Mouse (Mus musculus) midbrain, embryonic 13.5 days (tissue): Measurements from ENCODE around the gene Tectb. TPM values are rescaled to one million over a fixed set of nuclear protein-coding genes. Genes with fewer than 3 reads are reported as not detected.

Experiments
- ATAC-seq: fragments of 200-750 bp; cut with Nextera tagmentation; 2 replicates; pipeline ENCODE4 v1.8.0; 2017; ENCODE audit warnings: mild to moderate bottlenecking, moderate TSS enrichment, moderate library complexity
- H3K27ac ChIP-seq: fragments of 300-500 bp; sonication (generic); 2 replicates; pipeline ENCODE4 v1.5.1; 2015; ENCODE audit warnings: inconsistent platforms, mild to moderate bottlenecking, moderate library complexity
- H3K27me3 ChIP-seq: fragments of 300-500 bp; sonication (generic); 2 replicates; pipeline ENCODE4 v1.6.1; 2015; ENCODE audit warnings: mild to moderate bottlenecking, inconsistent platforms
- H3K36me3 ChIP-seq: fragments of 300-500 bp; sonication (generic); 2 replicates; pipeline ENCODE4 v1.6.1; 2015; ENCODE audit warnings: mild to moderate bottlenecking, inconsistent platforms
- H3K4me1 ChIP-seq: fragments of 300-500 bp; sonication (generic); replicated peaks from 2 replicates; pipeline ENCODE4 v1.6.1; 2015; ENCODE audit warnings: inconsistent platforms
- H3K4me2 ChIP-seq: fragments of 300-500 bp; sonication (generic); replicated peaks from 2 replicates; pipeline ENCODE4 v1.6.1; 2015; ENCODE audit warnings: moderate library complexity, mild to moderate bottlenecking, inconsistent platforms
- H3K4me3 ChIP-seq: fragments of 300-500 bp; sonication (generic); replicated peaks from 2 replicates; pipeline ENCODE4 v1.5.1; 2015; ENCODE audit warnings: mild to moderate bottlenecking, inconsistent platforms
- H3K9ac ChIP-seq: fragments of 300-500 bp; sonication (generic); replicated peaks from 2 replicates; pipeline ENCODE4 v1.6.1; 2015; ENCODE audit warnings: mild to moderate bottlenecking, inconsistent platforms
- H3K9me3 ChIP-seq: fragments of 300-500 bp; sonication (generic); 2 replicates; pipeline ENCODE4 v1.6.1; 2016; ENCODE audit warnings: mild to moderate bottlenecking, inconsistent platforms
- WGBS: fragments of 180-500 bp; shearing (Covaris S2); methylation state at CpG from one replicate; pipeline ENCODE4 v1.1.7; 2015; 5-methylcytosine and 5-hydroxymethylcytosine counted together
- polyA plus RNA-seq: library from polyadenylated mRNA; unstranded; fragments of >200 nt; fragmentation: Nextera tagmentation; extraction: Ambion mirVana; gene quantifications from 2 replicates; pipeline ENCODE4 v1.2.1, GENCODE M21; 2015

Gene Tectb
- polyA plus RNA-seq, 1 experiment from 2014 or later = 0.83 TPM

DNA sequence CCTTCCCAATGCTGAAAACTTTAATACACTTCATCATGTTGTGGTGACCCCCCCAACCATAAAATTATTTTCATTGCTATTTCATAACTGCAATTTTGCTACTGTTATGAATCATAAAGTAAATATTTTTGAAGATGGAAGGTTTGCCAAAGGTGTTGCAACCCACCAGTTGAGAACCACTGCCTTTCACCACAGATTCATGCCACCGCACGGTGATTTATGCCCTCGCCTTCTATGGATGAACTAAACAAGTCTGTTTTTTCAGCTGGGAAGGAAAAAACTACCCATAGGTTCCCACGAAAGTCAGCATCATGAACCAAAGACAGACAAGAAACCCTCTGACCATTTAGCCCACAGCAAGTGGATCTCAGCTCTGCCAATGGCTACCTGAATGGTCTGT, 36.3 kb downstream of the Tectb start:
- Histone ChIP-seq H3K27me3 (0 out of 2 replicates have a peak, but pooled peaks cover 4% of the 10 kb centered on the region), H3K27ac (no peak overlapping the region), H3K9me3 (no peaks in the 10 kb centered on the region), H3K36me3 (no peaks in the 10 kb centered on the region), H3K4me2 (no peak overlapping the region), H3K9ac (no peak overlapping the region), H3K4me1 (peaks cover 14% of the 10 kb centered on the region), H3K4me3 (no peak overlapping the region)
- 92% methylated on average over 4 of the region's 4 CpGs for WGBS
- ATAC-seq = no peak

DNA sequence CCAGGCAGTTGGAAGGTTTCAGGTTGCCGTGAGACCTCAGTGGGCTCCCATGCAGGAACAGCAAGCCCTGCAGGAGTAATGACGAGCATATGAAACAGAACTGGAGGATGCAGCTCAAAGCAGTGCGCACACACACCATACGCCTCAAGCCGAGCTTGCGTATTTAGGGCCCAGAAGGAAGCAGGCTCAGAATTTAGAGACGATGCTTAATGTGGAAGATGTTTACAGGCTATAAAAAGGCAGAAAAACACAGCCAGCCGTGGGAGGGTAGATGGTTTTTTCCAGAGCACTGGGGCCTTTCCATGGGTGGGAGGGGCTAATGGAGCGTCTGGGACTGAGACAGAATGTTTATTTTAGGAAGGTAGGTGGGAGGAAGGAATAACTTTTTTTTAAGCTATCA, 36.8 kb downstream of the Tectb start:
- Histone ChIP-seq H3K36me3 (no peaks in the 10 kb centered on the region), H3K9me3 (no peaks in the 10 kb centered on the region), H3K4me2 (no peak overlapping the region), H3K27me3 (0 out of 2 replicates have a peak, but pooled peaks cover 4% of the 10 kb centered on the region), H3K4me1 (peaks cover 14% of the 10 kb centered on the region), H3K9ac (no peak overlapping the region), H3K27ac (no peak overlapping the region), H3K4me3 (no peak overlapping the region)
- no peak for ATAC-seq
- WGBS = 86% methylated on average over 9 of the region's 9 CpGs

DNA sequence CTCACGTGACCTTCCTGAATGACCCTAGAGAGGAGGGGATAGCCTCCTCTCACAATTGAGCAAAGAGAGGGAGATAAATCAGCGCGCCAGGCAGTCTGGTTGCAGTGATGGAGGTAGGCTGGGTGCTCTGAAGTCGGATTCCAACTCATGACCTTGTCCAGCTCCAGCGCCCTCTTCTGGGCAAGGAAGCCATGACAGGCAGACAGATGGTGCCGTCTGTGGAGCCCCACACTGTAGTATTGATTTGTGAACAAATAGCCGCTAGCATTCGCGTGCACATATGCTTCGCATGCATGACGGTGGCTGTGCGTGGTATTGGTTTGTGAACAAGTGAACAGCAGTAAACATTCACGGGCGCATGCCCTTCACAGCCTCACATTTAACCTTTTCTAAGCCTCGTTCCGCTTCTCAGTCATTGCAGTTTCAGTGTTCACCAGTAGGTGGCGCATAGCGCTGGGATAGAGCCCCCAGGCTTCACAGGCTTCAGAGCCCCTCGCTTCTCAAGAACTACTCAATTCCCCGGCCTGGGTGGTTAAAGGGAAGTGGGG, 37.7 kb downstream of the Tectb start:
- peak overlapping the region; percentile 42 for H3K4me3 ChIP-seq
- H3K9ac ChIP-seq = peak overlapping the region; percentile 62
- no peak overlapping the region for H3K27ac ChIP-seq
- H3K27me3 ChIP-seq = 0 out of 2 replicates have a peak, but pooled peaks cover 4% of the 10 kb centered on the region
- 4% methylated on average over 20 of the region's 20 CpGs for WGBS
- no peaks in the 10 kb centered on the region for H3K36me3 ChIP-seq
- H3K9me3 ChIP-seq = no peaks in the 10 kb centered on the region
- H3K4me1 ChIP-seq = peaks cover 14% of the 10 kb centered on the region
- peak; percentile 87 for ATAC-seq
- peak overlapping the region; percentile 58 for H3K4me2 ChIP-seq

DNA sequence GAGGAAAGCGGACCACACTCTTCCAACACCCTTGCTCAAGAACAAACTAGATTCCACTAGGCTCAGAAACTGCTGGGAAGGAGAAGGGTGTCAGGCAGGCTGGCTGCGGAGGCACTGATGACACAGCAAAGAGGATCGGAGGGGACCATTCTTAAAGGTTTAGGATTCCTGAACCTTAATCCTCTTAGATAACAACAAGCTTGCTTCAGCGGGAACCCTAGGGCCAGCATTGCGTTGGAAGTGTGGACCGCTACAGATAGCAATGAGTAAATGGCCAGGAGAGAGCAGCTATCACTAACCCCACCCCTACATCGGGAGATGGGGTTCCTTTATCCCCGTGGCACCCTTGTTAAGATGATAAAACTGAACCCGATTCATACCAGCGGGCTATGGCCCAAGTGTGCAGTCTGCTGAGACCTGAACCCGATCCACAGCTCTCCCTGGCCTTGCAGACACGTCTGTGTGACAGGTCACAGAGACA, 38.2 kb downstream of the Tectb start:
- peak overlapping the region; percentile 42 for H3K4me3 ChIP-seq
- H3K9ac ChIP-seq = peak overlapping the region; percentile 62
- H3K4me2 ChIP-seq = peak overlapping the region; percentile 58
- 12% methylated on average over 12 of the region's 12 CpGs for WGBS
- peak; percentile 70 for ATAC-seq
- H3K4me1 ChIP-seq = peaks cover 14% of the 10 kb centered on the region
- H3K9me3 ChIP-seq = no peaks in the 10 kb centered on the region
- H3K36me3 ChIP-seq = no peaks in the 10 kb centered on the region
- H3K27ac ChIP-seq = no peak overlapping the region
- H3K27me3 ChIP-seq = 0 out of 2 replicates have a peak, but pooled peaks cover 4% of the 10 kb centered on the region

DNA sequence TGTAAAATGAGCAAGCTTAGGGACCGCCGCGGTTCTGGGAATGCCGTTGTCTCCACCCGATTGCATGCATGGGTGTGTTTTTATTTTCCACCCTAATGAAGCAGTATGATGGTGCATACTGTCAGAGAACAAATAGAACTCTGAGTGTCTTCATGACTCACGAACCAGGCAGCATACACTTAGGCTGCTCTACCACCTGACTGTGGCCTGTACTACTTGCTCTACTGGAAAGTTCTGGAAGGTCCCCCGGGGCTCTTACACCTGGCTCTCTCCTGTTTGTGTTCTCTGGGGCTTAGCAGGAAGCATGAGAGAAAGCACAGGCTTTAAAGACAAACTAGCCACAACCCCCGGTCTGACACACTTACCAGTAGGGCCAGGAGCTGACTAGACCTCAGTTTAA, 38.8 kb downstream of the Tectb start:
- no peak for ATAC-seq
- Histone ChIP-seq H3K27ac (no peak overlapping the region), H3K4me2 (peak overlapping the region; percentile 58), H3K27me3 (0 out of 2 replicates have a peak, but pooled peaks cover 4% of the 10 kb centered on the region), H3K9ac (no peak overlapping the region), H3K9me3 (no peaks in the 10 kb centered on the region), H3K36me3 (no peaks in the 10 kb centered on the region), H3K4me3 (no peak overlapping the region), H3K4me1 (peaks cover 14% of the 10 kb centered on the region)
- 80% methylated on average over 8 of the region's 8 CpGs for WGBS

DNA sequence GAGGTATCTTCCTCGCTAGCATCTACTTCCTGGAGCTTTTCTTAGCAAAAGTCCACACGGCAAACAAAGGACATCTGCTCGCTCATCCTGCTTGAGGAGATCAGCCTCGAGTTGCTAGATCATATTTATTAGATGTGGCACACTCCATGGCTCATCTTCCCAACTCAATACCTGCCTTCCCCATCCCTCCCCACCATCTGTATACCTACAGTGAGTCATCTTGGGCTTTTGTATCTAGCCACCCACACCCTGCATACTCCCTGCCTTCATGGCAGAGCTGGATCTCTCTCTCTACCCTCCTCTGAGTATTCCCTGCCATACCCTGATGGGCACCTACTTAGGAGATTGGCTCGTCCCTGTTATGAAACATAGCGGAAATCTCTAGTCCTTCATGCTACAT, 40.7 kb downstream of the Tectb start:
- peaks cover 14% of the 10 kb centered on the region for H3K4me1 ChIP-seq
- 86% methylated on average over 6 of the region's 6 CpGs for WGBS
- 0 out of 2 replicates have a peak, but pooled peaks cover 4% of the 10 kb centered on the region for H3K27me3 ChIP-seq
- no peak overlapping the region for H3K4me3 ChIP-seq
- no peaks in the 10 kb centered on the region for H3K36me3 ChIP-seq
- no peak overlapping the region for H3K9ac ChIP-seq
- H3K9me3 ChIP-seq = no peaks in the 10 kb centered on the region
- H3K4me2 ChIP-seq = no peak overlapping the region
- no peak overlapping the region for H3K27ac ChIP-seq
- ATAC-seq = no peak

DNA sequence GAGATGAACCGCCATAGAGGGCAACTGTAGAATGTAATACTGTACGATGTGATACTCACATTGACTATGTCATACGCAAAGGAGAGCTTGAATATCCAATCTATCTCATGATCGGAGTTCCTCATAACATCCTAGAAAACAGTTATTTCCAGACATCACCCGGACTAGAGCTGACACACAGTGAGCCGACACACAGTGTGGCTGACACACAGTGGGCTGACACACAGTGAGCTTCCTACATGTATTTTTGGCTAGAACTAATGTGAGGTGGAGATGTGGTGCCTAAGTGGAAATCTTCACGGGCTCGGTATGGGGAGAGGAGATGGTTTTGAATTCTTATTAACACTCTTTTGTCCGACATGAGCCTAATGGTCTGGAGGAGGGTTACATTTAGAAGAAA, 41.7 kb downstream of the Tectb start:
- Histone ChIP-seq H3K4me1 (peaks cover 14% of the 10 kb centered on the region), H3K9ac (no peak overlapping the region), H3K36me3 (no peaks in the 10 kb centered on the region), H3K4me3 (no peak overlapping the region), H3K27ac (no peak overlapping the region), H3K4me2 (no peak overlapping the region), H3K27me3 (0 out of 2 replicates have a peak, but pooled peaks cover 4% of the 10 kb centered on the region), H3K9me3 (no peaks in the 10 kb centered on the region)
- no peak for ATAC-seq
- WGBS = 91% methylated on average over 9 of the region's 9 CpGs

DNA sequence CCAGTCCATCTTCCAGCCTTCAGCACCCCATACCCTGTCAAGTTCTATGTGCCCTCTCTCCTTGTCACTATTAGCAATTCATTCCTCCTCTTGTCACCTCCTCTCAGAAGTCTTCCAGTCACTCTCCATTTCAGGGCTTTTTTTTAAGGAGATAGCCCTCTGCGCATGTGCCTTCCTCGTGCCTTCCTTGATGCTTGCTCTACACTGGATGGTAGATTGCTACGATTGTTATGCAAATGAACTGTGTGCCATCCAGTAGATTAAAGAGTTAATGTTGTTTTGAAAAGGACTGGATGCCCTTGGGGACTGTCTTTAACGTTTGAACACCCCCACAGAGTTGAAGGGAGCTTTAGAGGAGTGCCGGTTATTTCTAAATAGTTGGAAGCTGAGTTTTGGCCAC, 46.1 kb downstream of the Tectb start:
- Histone ChIP-seq H3K4me3 (no peak overlapping the region), H3K27ac (no peak overlapping the region), H3K4me2 (no peak overlapping the region), H3K27me3 (no peaks in the 10 kb centered on the region), H3K4me1 (peaks cover 11% of the 10 kb centered on the region), H3K9me3 (no peaks in the 10 kb centered on the region), H3K9ac (no peak overlapping the region), H3K36me3 (no peaks in the 10 kb centered on the region)
- 53% methylated on average over 5 of the region's 5 CpGs for WGBS
- ATAC-seq = no peak

DNA sequence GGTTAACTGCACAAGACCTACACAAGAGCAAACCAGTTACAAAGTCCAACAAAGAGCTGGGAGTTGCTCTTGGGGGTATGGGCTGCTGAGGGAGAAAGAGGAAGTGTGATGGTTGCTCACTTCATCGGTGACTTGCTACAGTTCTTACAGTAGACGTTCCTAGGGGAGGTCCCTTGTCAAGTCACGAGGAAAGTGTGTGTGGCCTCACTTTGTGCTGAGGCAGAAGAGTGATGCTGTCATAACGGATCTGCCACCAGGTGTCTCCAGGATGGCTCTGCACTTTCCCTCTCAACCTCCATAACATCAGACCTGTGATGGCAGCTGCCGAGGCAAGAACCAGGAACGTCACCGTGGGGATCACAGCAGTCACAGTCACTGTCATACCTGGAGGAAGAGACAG, 46.6 kb downstream of the Tectb start:
- ATAC-seq = no peak
- H3K4me1 ChIP-seq = peaks cover 11% of the 10 kb centered on the region
- no peak overlapping the region for H3K27ac ChIP-seq
- no peak overlapping the region for H3K4me2 ChIP-seq
- 89% methylated on average over 7 of the region's 7 CpGs for WGBS
- H3K9me3 ChIP-seq = no peaks in the 10 kb centered on the region
- H3K36me3 ChIP-seq = no peaks in the 10 kb centered on the region
- no peaks in the 10 kb centered on the region for H3K27me3 ChIP-seq
- no peak overlapping the region for H3K4me3 ChIP-seq
- no peak overlapping the region for H3K9ac ChIP-seq

DNA sequence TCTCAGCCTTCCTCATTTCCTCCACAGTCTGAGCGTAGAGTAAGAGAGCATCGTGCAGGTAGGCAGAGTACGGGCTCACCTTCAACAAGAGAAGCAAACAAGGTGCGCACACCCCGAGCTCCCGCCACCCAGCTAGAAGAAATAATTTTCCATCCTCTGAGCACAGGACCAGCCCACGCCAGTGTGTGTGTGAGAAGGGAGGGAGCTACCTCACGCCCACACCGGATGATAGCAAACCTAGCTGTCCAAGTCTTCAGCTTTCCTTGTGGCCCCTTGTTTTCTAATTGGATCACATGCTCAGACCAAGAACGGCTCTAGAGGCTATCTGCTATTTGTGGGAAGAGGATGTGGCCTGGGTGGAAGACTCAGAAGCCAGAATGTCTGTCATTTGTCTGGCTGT, 50.5 kb downstream of the Tectb start:
- ATAC-seq = peak; percentile 40; the same call in 1 of the 2 replicates
- no peaks in the 10 kb centered on the region for H3K9me3 ChIP-seq
- 82% methylated on average over 10 of the region's 10 CpGs for WGBS
- no peak overlapping the region for H3K4me2 ChIP-seq
- no peak overlapping the region for H3K4me3 ChIP-seq
- H3K27ac ChIP-seq = no peak overlapping the region
- H3K9ac ChIP-seq = no peak overlapping the region
- H3K27me3 ChIP-seq = no peaks in the 10 kb centered on the region
- H3K4me1 ChIP-seq = peaks cover 11% of the 10 kb centered on the region
- no peaks in the 10 kb centered on the region for H3K36me3 ChIP-seq

DNA sequence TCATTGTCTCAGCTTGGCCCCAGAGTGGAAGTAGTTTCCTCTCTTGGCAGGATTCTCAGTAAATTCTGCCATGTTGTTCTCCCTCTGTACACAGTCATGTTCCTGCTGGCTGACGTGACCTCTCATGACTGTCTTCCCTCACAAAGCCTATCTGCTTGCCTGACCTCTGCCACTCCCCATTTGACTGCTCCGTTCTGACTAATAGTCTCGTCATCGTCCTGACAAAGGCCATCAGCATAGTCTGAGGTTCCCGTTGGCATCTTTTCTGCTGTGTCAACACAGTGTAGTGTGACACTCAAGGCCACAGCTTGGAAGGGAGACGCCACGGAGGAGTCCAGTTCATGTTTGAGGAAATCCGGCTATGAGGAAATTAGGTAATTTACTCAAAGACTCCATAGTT, 51.6 kb downstream of the Tectb start:
- H3K27me3 ChIP-seq = no peaks in the 10 kb centered on the region
- H3K4me2 ChIP-seq = no peak overlapping the region
- no peak overlapping the region for H3K9ac ChIP-seq
- H3K4me3 ChIP-seq = no peak overlapping the region
- H3K9me3 ChIP-seq = no peaks in the 10 kb centered on the region
- H3K4me1 ChIP-seq = peaks cover 11% of the 10 kb centered on the region
- H3K36me3 ChIP-seq = no peaks in the 10 kb centered on the region
- no peak for ATAC-seq
- H3K27ac ChIP-seq = no peak overlapping the region
- WGBS = 64% methylated on average over 8 of the region's 8 CpGs

DNA sequence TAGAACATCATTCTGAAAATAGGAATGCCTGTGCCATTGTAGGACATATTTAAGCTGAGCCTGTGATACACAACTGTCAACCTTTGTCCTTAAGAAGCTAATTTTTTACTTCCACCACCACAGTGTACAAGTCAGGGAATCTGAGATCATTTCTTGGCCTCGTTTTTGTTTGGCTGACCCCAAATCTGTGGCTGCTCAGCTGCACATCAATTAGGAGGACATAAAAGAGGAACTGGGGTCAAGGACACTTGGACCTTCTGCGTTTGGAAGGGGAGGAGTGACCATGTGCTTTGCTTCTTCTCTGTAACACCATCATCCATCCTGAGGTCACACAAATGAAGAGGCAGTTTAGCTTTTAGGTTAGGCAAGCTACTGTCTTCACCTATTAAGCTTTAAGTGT, 55.5 kb downstream of the Tectb start:
- Histone ChIP-seq H3K4me2 (no peak overlapping the region), H3K4me1 (peaks cover under 1% of the 10 kb centered on the region; the same call in 1 of the 2 replicates), H3K27me3 (no peaks in the 10 kb centered on the region), H3K4me3 (no peak overlapping the region), H3K27ac (no peak overlapping the region), H3K9ac (no peak overlapping the region), H3K9me3 (no peaks in the 10 kb centered on the region), H3K36me3 (no peaks in the 10 kb centered on the region)
- no peak for ATAC-seq
- WGBS = 63% methylated on average over 2 of the region's 2 CpGs

DNA sequence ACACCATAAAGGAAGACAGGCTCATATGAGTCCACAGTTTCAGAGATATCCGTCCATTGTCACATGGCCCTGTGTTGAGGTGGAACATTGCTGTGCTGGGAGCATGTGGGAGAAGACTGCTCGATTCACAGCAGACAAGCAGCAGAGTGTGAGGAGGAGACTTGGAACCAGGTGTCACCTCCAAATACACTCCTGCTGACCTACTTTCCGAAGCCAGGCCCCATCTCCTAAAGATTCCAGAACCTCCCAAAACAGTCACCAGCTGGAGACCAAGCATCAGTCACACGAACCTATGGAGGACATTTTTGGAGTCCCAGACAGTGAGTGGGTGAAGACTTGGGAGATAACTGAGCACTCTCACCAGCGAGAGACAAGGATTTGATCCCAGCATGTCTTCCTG, 56.0 kb downstream of the Tectb start:
- ATAC-seq = no peak

More for the DNA sequence above, 56.0 kb downstream of the Tectb start:
- H3K4me3 ChIP-seq = no peak overlapping the region
- H3K4me2 ChIP-seq = no peak overlapping the region
- H3K9me3 ChIP-seq = no peaks in the 10 kb centered on the region
- no peaks in the 10 kb centered on the region for H3K4me1 ChIP-seq
- 86% methylated on average over 5 of the region's 5 CpGs for WGBS
- H3K9ac ChIP-seq = no peak overlapping the region
- no peaks in the 10 kb centered on the region for H3K27me3 ChIP-seq
- no peak overlapping the region for H3K27ac ChIP-seq
- no peaks in the 10 kb centered on the region for H3K36me3 ChIP-seq
